Mouse (Mus musculus): ENCODE data around the gene Sema4f. TPM values are rescaled to one million over a fixed set of nuclear protein-coding genes. Genes with fewer than 3 reads are reported as not detected.
A peak's percentile ranks its signal among the peaks of the same experiment; 100 is the strongest.

Gene Sema4f
- total and polyA plus RNA-seq, 2 experiments from 2014 or later, result not detected

- H3K36me3 ChIP-seq (replicated peaks; ENCODE audit: control insufficient read depth, insufficient read depth, low read length), result no peaks in the 10 kb centered on the region
- H3K4me2 ChIP-seq (ENCODE audit: low read depth, low read length), result no peak overlapping the region
- H3K27ac ChIP-seq (ENCODE audit: low read depth), result no peak overlapping the region
- no peak overlapping the region for H3K4me3 ChIP-seq (ENCODE audit: low read depth, low read length)
- no peak for ATAC-seq (ENCODE audit: insufficient read depth, low read depth)
- H3K9ac ChIP-seq (replicated peaks; ENCODE audit: low read depth, low read length), result no peak overlapping the region
- H3K27me3 ChIP-seq (ENCODE audit: control insufficient read depth, insufficient read depth, low read length), result no peaks in the 10 kb centered on the region
- no peaks in the 10 kb centered on the region for H3K4me1 ChIP-seq (ENCODE audit: control insufficient read depth, insufficient read depth)
- no peak for TF ChIP-seq EP300 (IDR thresholded peaks at IDR 0.05; ENCODE audit: low read depth)
- TF ChIP-seq CTCF (IDR thresholded peaks at IDR 0.05; ENCODE audit: low read depth), result no peak
- no peak for DNase-seq (ENCODE audit: low spot score)
- no peaks in the 10 kb centered on the region for H3K9me3 ChIP-seq (replicated peaks; ENCODE audit: control insufficient read depth, low read length)
- 84% methylated on average over 3 of the region's 3 CpGs for WGBS
These were observed 32.6 kb downstream of the Sema4f start for GRCm38 (mm10) chr6:82906985-82907384.

GRCm38 (mm10) chr6:82902559-82902958, 37.0 kb downstream of the Sema4f start:
- H3K9me3 ChIP-seq (replicated peaks; ENCODE audit: control insufficient read depth, low read length), result no peaks in the 10 kb centered on the region
- no peak overlapping the region for H3K4me2 ChIP-seq (ENCODE audit: low read depth, low read length)
- 24% methylated on average over 8 of the region's 8 CpGs for WGBS
- H3K36me3 ChIP-seq (replicated peaks; ENCODE audit: control insufficient read depth, insufficient read depth, low read length), result no peaks in the 10 kb centered on the region
- DNase-seq (ENCODE audit: low spot score) (no peak), ATAC-seq (ENCODE audit: insufficient read depth, low read depth) (no peak)
- no peak overlapping the region for H3K4me3 ChIP-seq (ENCODE audit: low read depth, low read length)
- H3K4me1 ChIP-seq (ENCODE audit: control insufficient read depth, insufficient read depth), result peaks cover 7% of the 10 kb centered on the region; the same call in 1 of the 2 replicates
- no peak overlapping the region for H3K27ac ChIP-seq (ENCODE audit: low read depth)
- H3K9ac ChIP-seq (replicated peaks; ENCODE audit: low read depth, low read length), result no peak overlapping the region
- no peak for TF ChIP-seq EP300 (IDR thresholded peaks at IDR 0.05; ENCODE audit: low read depth)
- TF ChIP-seq CTCF (IDR thresholded peaks at IDR 0.05; ENCODE audit: low read depth), result no peak
- no peaks in the 10 kb centered on the region for H3K27me3 ChIP-seq (ENCODE audit: control insufficient read depth, insufficient read depth, low read length)

GRCm38 (mm10) chr6:82898745-82899144, 40.8 kb downstream of the Sema4f start:
- Histone ChIP-seq H3K9me3 (replicated peaks; ENCODE audit: control insufficient read depth, low read length) (no peaks in the 10 kb centered on the region), H3K4me3 (ENCODE audit: low read depth, low read length) (no peak overlapping the region), H3K27me3 (ENCODE audit: control insufficient read depth, insufficient read depth, low read length) (no peaks in the 10 kb centered on the region), H3K36me3 (replicated peaks; ENCODE audit: control insufficient read depth, insufficient read depth, low read length) (no peaks in the 10 kb centered on the region), H3K9ac (replicated peaks; ENCODE audit: low read depth, low read length) (no peak overlapping the region), H3K27ac (ENCODE audit: low read depth) (no peak overlapping the region), H3K4me2 (ENCODE audit: low read depth, low read length) (no peak overlapping the region), H3K4me1 (ENCODE audit: control insufficient read depth, insufficient read depth) (peaks cover 10% of the 10 kb centered on the region; the same call in 1 of the 2 replicates)
- TF ChIP-seq EP300 (IDR thresholded peaks at IDR 0.05; ENCODE audit: low read depth), result no peak
- TF ChIP-seq CTCF (IDR thresholded peaks at IDR 0.05; ENCODE audit: low read depth), result no peak
- DNase-seq (ENCODE audit: low spot score) (no peak), ATAC-seq (ENCODE audit: insufficient read depth, low read depth) (no peak)
- 50% methylated on average over 4 of the region's 4 CpGs for WGBS

- 76% methylated on average over 4 of the region's 4 CpGs for WGBS
- Histone ChIP-seq H3K36me3 (replicated peaks; ENCODE audit: control insufficient read depth, insufficient read depth, low read length) (no peaks in the 10 kb centered on the region), H3K4me1 (ENCODE audit: control insufficient read depth, insufficient read depth) (peaks cover 10% of the 10 kb centered on the region; the same call in 1 of the 2 replicates), H3K4me3 (ENCODE audit: low read depth, low read length) (no peak overlapping the region), H3K9me3 (replicated peaks; ENCODE audit: control insufficient read depth, low read length) (no peaks in the 10 kb centered on the region), H3K9ac (replicated peaks; ENCODE audit: low read depth, low read length) (no peak overlapping the region), H3K4me2 (ENCODE audit: low read depth, low read length) (no peak overlapping the region), H3K27ac (ENCODE audit: low read depth) (no peak overlapping the region), H3K27me3 (ENCODE audit: control insufficient read depth, insufficient read depth, low read length) (no peaks in the 10 kb centered on the region)
- no peak for ATAC-seq (ENCODE audit: insufficient read depth, low read depth)
- no peak for DNase-seq (ENCODE audit: low spot score)
- TF ChIP-seq EP300 (IDR thresholded peaks at IDR 0.05; ENCODE audit: low read depth) (no peak), CTCF (IDR thresholded peaks at IDR 0.05; ENCODE audit: low read depth) (no peak)
These were observed 41.3 kb downstream of the Sema4f start for GRCm38 (mm10) chr6:82898227-82898626.

GRCm38 (mm10) chr6:82897311-82897710, 42.3 kb downstream of the Sema4f start:
- Histone ChIP-seq H3K27me3 (ENCODE audit: control insufficient read depth, insufficient read depth, low read length) (no peaks in the 10 kb centered on the region), H3K4me2 (ENCODE audit: low read depth, low read length) (no peak overlapping the region), H3K4me3 (ENCODE audit: low read depth, low read length) (no peak overlapping the region), H3K9ac (replicated peaks; ENCODE audit: low read depth, low read length) (no peak overlapping the region), H3K27ac (ENCODE audit: low read depth) (peak overlapping the region; percentile 47), H3K36me3 (replicated peaks; ENCODE audit: control insufficient read depth, insufficient read depth, low read length) (no peaks in the 10 kb centered on the region), H3K4me1 (ENCODE audit: control insufficient read depth, insufficient read depth) (peaks cover 10% of the 10 kb centered on the region; the same call in 1 of the 2 replicates), H3K9me3 (replicated peaks; ENCODE audit: control insufficient read depth, low read length) (no peaks in the 10 kb centered on the region)
- 37% methylated on average over 3 of the region's 3 CpGs for whole genome bisulfite sequencing
- ATAC-seq (ENCODE audit: insufficient read depth, low read depth), result peak; percentile 90
- peak; percentile 59 for DNase-seq (ENCODE audit: low spot score)
- TF ChIP-seq EP300 (IDR thresholded peaks at IDR 0.05; ENCODE audit: low read depth) (0 out of 2 replicates have a peak, but pooled peaks have one; percentile 28), CTCF (IDR thresholded peaks at IDR 0.05; ENCODE audit: low read depth) (no peak)

GRCm38 (mm10) chr6:82893415-82893814, 46.2 kb downstream of the Sema4f start:
- Histone ChIP-seq H3K9ac (replicated peaks; ENCODE audit: low read depth, low read length) (no peak overlapping the region), H3K27ac (ENCODE audit: low read depth) (no peak overlapping the region), H3K9me3 (replicated peaks; ENCODE audit: control insufficient read depth, low read length) (no peaks in the 10 kb centered on the region), H3K4me1 (ENCODE audit: control insufficient read depth, insufficient read depth) (peaks cover 10% of the 10 kb centered on the region; the same call in 1 of the 2 replicates), H3K27me3 (ENCODE audit: control insufficient read depth, insufficient read depth, low read length) (no peaks in the 10 kb centered on the region), H3K4me2 (ENCODE audit: low read depth, low read length) (no peak overlapping the region), H3K4me3 (ENCODE audit: low read depth, low read length) (no peak overlapping the region), H3K36me3 (replicated peaks; ENCODE audit: control insufficient read depth, insufficient read depth, low read length) (no peaks in the 10 kb centered on the region)
- ATAC-seq (ENCODE audit: insufficient read depth, low read depth) (no peak), DNase-seq (ENCODE audit: low spot score) (no peak)
- TF ChIP-seq EP300 (IDR thresholded peaks at IDR 0.05; ENCODE audit: low read depth) (no peak), CTCF (IDR thresholded peaks at IDR 0.05; ENCODE audit: low read depth) (no peak)
- 53% methylated on average over 3 of the region's 3 CpGs for WGBS

All from heart, postnatal 0 days (tissue).